ENCODE assay signal across 9 mouse cellular contexts in genomic region chr8:123126193-123126816, GRCm38 (mm10). TPM values are rescaled to one million over a fixed set of nuclear protein-coding genes. Genes with fewer than 3 reads are reported as not detected.
DNase-seq lines count a peak whose midpoint lies in the region; ATAC-seq lines count a peak whose summit lies in the region.
"Had no signal": no experiment of that assay in that cellular context is flagged by ENCODE, and none has a peak within 500 bp of the region (broad histone marks: within the 10 kb centered on the region; RNA-seq: fewer than 3 reads in every experiment).

No protein-coding gene starts in this region.

- H3K27me3 ChIP-seq in forebrain, embryonic 12.5 days: peaks cover 36% of the 10 kb centered on the region
- H3K27me3 ChIP-seq in forebrain, embryonic 16.5 days (replicated peaks; ENCODE audit: control insufficient read depth, insufficient read depth, low read length): peaks cover 3% of the 10 kb centered on the region; the same call in 1 of the 2 replicates
- H3K27me3 ChIP-seq in limb, embryonic 10.5 days (ENCODE audit: low read depth, poor library complexity, severe bottlenecking): peaks cover 51% of the 10 kb centered on the region
- H3K27me3 ChIP-seq in hindbrain, embryonic 12.5 days: peaks cover 36% of the 10 kb centered on the region

- ATAC-seq in forebrain, embryonic 12.5 days (ENCODE audit: low FRiP score): 0 out of 2 replicates have a peak, but pooled peaks have one; percentile 39
- no peak for ATAC-seq in forebrain, embryonic 16.5 days
- ATAC-seq in megakaryocyte-erythroid progenitor cell, adult 5-6 weeks (replicated peaks; ENCODE audit: low FRiP score, low TSS enrichment, poor library complexity, severe bottlenecking): peak; percentile 52
- ATAC-seq in hindbrain, embryonic 12.5 days (ENCODE audit: low FRiP score): no peak; the same call in 1 of the 2 replicates

- no peak overlapping the region for H3K27ac ChIP-seq in forebrain, embryonic 12.5 days
- no peak overlapping the region for H3K27ac ChIP-seq in forebrain, embryonic 16.5 days (ENCODE audit: low read length)
- no peak overlapping the region for H3K27ac ChIP-seq in limb, embryonic 10.5 days
- no peak overlapping the region for H3K27ac ChIP-seq in hindbrain, embryonic 12.5 days

- no peaks in the 10 kb centered on the region for H3K36me3 ChIP-seq in forebrain, embryonic 12.5 days (replicated peaks)
- H3K36me3 ChIP-seq in forebrain, embryonic 16.5 days (ENCODE audit: control insufficient read depth, insufficient read depth): no peaks in the 10 kb centered on the region
- H3K36me3 ChIP-seq in limb, embryonic 10.5 days: no peaks in the 10 kb centered on the region
- no peaks in the 10 kb centered on the region for H3K36me3 ChIP-seq in hindbrain, embryonic 12.5 days

- 6% methylated on average over 19 of the region's 19 CpGs for WGBS in forebrain, embryonic 12.5 days
- WGBS in forebrain, embryonic 16.5 days: 5% methylated on average over 19 of the region's 19 CpGs
- WGBS in limb, embryonic 10.5 days: 6% methylated on average over 19 of the region's 19 CpGs
- 7% methylated on average over 19 of the region's 19 CpGs for WGBS in hindbrain, embryonic 12.5 days

- H3K4me2 ChIP-seq in forebrain, embryonic 12.5 days: peak overlapping the region; percentile 6; the same call in 1 of the 2 replicates
- H3K4me2 ChIP-seq in forebrain, embryonic 16.5 days (ENCODE audit: low read length): no peak overlapping the region
- H3K4me2 ChIP-seq in hindbrain, embryonic 12.5 days (replicated peaks): no peak overlapping the region

- peaks cover 4% of the 10 kb centered on the region; the same call in 1 of the 2 replicates for H3K4me1 ChIP-seq in forebrain, embryonic 12.5 days
- no peaks in the 10 kb centered on the region for H3K4me1 ChIP-seq in forebrain, embryonic 16.5 days (replicated peaks; ENCODE audit: control insufficient read depth, insufficient read depth, low read length)
- H3K4me1 ChIP-seq in limb, embryonic 10.5 days: peaks cover 24% of the 10 kb centered on the region
- no peaks in the 10 kb centered on the region for H3K4me1 ChIP-seq in hindbrain, embryonic 12.5 days

- no peak overlapping the region for H3K4me3 ChIP-seq in forebrain, embryonic 12.5 days (replicated peaks)
- H3K4me3 ChIP-seq in forebrain, embryonic 16.5 days (replicated peaks; ENCODE audit: low read length): no peak overlapping the region
- H3K4me3 ChIP-seq in limb, embryonic 10.5 days: peak overlapping the region; percentile 24
- no peak overlapping the region for H3K4me3 ChIP-seq in hindbrain, embryonic 12.5 days

- H3K9me3 ChIP-seq in forebrain, embryonic 12.5 days: no peaks in the 10 kb centered on the region
- no peaks in the 10 kb centered on the region for H3K9me3 ChIP-seq in forebrain, embryonic 16.5 days (ENCODE audit: control insufficient read depth, low read length)
- H3K9me3 ChIP-seq in limb, embryonic 10.5 days (replicated peaks): no peaks in the 10 kb centered on the region
- no peaks in the 10 kb centered on the region for H3K9me3 ChIP-seq in hindbrain, embryonic 12.5 days (replicated peaks)

- peak; percentile 64 for DNase-seq in urinary bladder, postnatal 14 days (ENCODE audit: low spot score)
- DNase-seq in urinary bladder, adult 2 months (ENCODE audit: low spot score): no peak
- peak; percentile 87 for DNase-seq in limb, embryonic 10.5 days (ENCODE audit: low spot score)
- no peak for DNase-seq in frontal cortex, adult 2 months (ENCODE audit: extremely low spot score in 1 of 2, low spot score in 1 of 2)

- no peak overlapping the region for H3K9ac ChIP-seq in forebrain, embryonic 12.5 days
- H3K9ac ChIP-seq in forebrain, embryonic 16.5 days (replicated peaks; ENCODE audit: low read depth, low read length): no peak overlapping the region
- no peak overlapping the region for H3K9ac ChIP-seq in hindbrain, embryonic 12.5 days

RNA-seq across cellular contexts. Expression of gene Cpne7, which starts 9.1 kb away (rescaled TPM):
- polyA plus RNA-seq in forebrain, embryonic 12.5 days (2016; fragmentation: Nextera tagmentation; extraction: Ambion mirVana): 0.29 and 0.49 TPM in 2 replicates
- polyA plus RNA-seq in forebrain, embryonic 16.5 days (2015; fragmentation: Nextera tagmentation; extraction: Ambion mirVana): 2.8 and 7.3 TPM in 2 replicates
- polyA plus RNA-seq in urinary bladder, adult 2 months (2012; rRNA removed): 4.7 and 4.9 TPM in 2 replicates
- polyA plus RNA-seq in limb, embryonic 10.5 days (2016; fragmentation: Nextera tagmentation; extraction: Ambion mirVana): 1.2 TPM in 2 replicates
- 1.5 and 2.3 TPM in 2 replicates for total RNA-seq in megakaryocyte-erythroid progenitor cell, adult 5-6 weeks (2014; fragmentation: Nextera tagmentation)
- total RNA-seq in megakaryocyte-erythroid progenitor cell, adult 5-6 weeks (2017): 1.0 and 1.2 TPM in 2 replicates
- polyA plus RNA-seq in frontal cortex, adult 2 months (2012; rRNA removed): 145 and 196 TPM in 2 replicates
- polyA plus RNA-seq in hindbrain, embryonic 12.5 days (2016; fragmentation: Nextera tagmentation; extraction: Ambion mirVana): 0.15 and 0.35 TPM in 2 replicates

RNA-seq across cellular contexts. Expression of gene Rpl13, which starts 24.2 kb away (rescaled TPM):
- 1,076 and 1,105 TPM in 2 replicates for polyA plus RNA-seq in forebrain, embryonic 12.5 days (2016; fragmentation: Nextera tagmentation; extraction: Ambion mirVana)
- 777 and 810 TPM in 2 replicates for polyA plus RNA-seq in forebrain, embryonic 16.5 days (2015; fragmentation: Nextera tagmentation; extraction: Ambion mirVana)
- 2,261 and 2,538 TPM in 2 replicates for polyA plus RNA-seq in urinary bladder, adult 2 months (2012; rRNA removed)
- polyA plus RNA-seq in limb, embryonic 10.5 days (2016; fragmentation: Nextera tagmentation; extraction: Ambion mirVana): 1,397 and 1,583 TPM in 2 replicates
- 2,414 and 2,637 TPM in 2 replicates for total RNA-seq in megakaryocyte-erythroid progenitor cell, adult 5-6 weeks (2014; fragmentation: Nextera tagmentation)
- 3,345 and 3,531 TPM in 2 replicates for total RNA-seq in megakaryocyte-erythroid progenitor cell, adult 5-6 weeks (2017)
- 1,060 and 1,106 TPM in 2 replicates for polyA plus RNA-seq in frontal cortex, adult 2 months (2012; rRNA removed)
- polyA plus RNA-seq in hindbrain, embryonic 12.5 days (2016; fragmentation: Nextera tagmentation; extraction: Ambion mirVana): 1,018 and 1,026 TPM in 2 replicates

RNA-seq across cellular contexts. Expression of gene Sult5a1, which starts 31.8 kb away (rescaled TPM):
- 1.7 and 1.9 TPM in 2 replicates for polyA plus RNA-seq in forebrain, embryonic 12.5 days (2016; fragmentation: Nextera tagmentation; extraction: Ambion mirVana)
- 0.33 and 0.82 TPM in 2 replicates for polyA plus RNA-seq in forebrain, embryonic 16.5 days (2015; fragmentation: Nextera tagmentation; extraction: Ambion mirVana)
- polyA plus RNA-seq in urinary bladder, adult 2 months (2012; rRNA removed): 8.9 and 10.6 TPM in 2 replicates
- polyA plus RNA-seq in limb, embryonic 10.5 days (2016; fragmentation: Nextera tagmentation; extraction: Ambion mirVana): 4.6 and 5.2 TPM in 2 replicates
- total RNA-seq in megakaryocyte-erythroid progenitor cell, adult 5-6 weeks (2014; fragmentation: Nextera tagmentation): not detected in 2 replicates
- total RNA-seq in megakaryocyte-erythroid progenitor cell, adult 5-6 weeks (2017): not detected in 2 replicates
- 0.80 and 0.98 TPM in 2 replicates for polyA plus RNA-seq in frontal cortex, adult 2 months (2012; rRNA removed)
- 8.1 and 9.7 TPM in 2 replicates for polyA plus RNA-seq in hindbrain, embryonic 12.5 days (2016; fragmentation: Nextera tagmentation; extraction: Ambion mirVana)

RNA-seq across cellular contexts. Expression of gene Dpep1, which starts 59.7 kb away (rescaled TPM):
- 0.17 and 0.52 TPM in 2 replicates for polyA plus RNA-seq in forebrain, embryonic 12.5 days (2016; fragmentation: Nextera tagmentation; extraction: Ambion mirVana)
- 0.14 and 0.18 TPM in 2 replicates for polyA plus RNA-seq in forebrain, embryonic 16.5 days (2015; fragmentation: Nextera tagmentation; extraction: Ambion mirVana)
- 56.5 and 73.2 TPM in 2 replicates for polyA plus RNA-seq in urinary bladder, adult 2 months (2012; rRNA removed)
- polyA plus RNA-seq in limb, embryonic 10.5 days (2016; fragmentation: Nextera tagmentation; extraction: Ambion mirVana): 7.8 and 8.4 TPM in 2 replicates
- not detected in 2 replicates for total RNA-seq in megakaryocyte-erythroid progenitor cell, adult 5-6 weeks (2014; fragmentation: Nextera tagmentation)
- not detected in 2 replicates for total RNA-seq in megakaryocyte-erythroid progenitor cell, adult 5-6 weeks (2017)
- 0.21 and 0.36 TPM in 2 replicates for polyA plus RNA-seq in frontal cortex, adult 2 months (2012; rRNA removed)
- polyA plus RNA-seq in hindbrain, embryonic 12.5 days (2016; fragmentation: Nextera tagmentation; extraction: Ambion mirVana): 0.35 and 0.36 TPM in 2 replicates
- total RNA-seq: MEL had no signal

Comparison
In these comparisons a context has a peak if more than half of its experiments do, and no peak if none do; other contexts are left out.
1. ATAC-seq: peak in forebrain, embryonic 12.5 days (single experiment) and megakaryocyte-erythroid progenitor cell, adult 5-6 weeks (single experiment); none in forebrain, embryonic 16.5 days (single experiment) and hindbrain, embryonic 12.5 days (single experiment).
2. DNase-seq: peak in urinary bladder, postnatal 14 days (single experiment) and limb, embryonic 10.5 days (single experiment); none in urinary bladder, adult 2 months (single experiment) and frontal cortex, adult 2 months (0 of 2).
3. RNA of gene Cpne7, which starts 9.1 kb away (polyA plus RNA-seq): 145 to 196 TPM in frontal cortex, adult 2 months; 2.8 to 7.3 TPM in forebrain, embryonic 16.5 days, 4.7 to 4.9 TPM in urinary bladder, adult 2 months, 1.2 TPM in limb, embryonic 10.5 days, 0.29 to 0.49 TPM in forebrain, embryonic 12.5 days and 0.15 to 0.35 TPM in hindbrain, embryonic 12.5 days; every median in the first group is over 10 times any median in the second.